Mouse (Mus musculus): ENCODE results near the gene Spdye4a.
A peak's percentile ranks its signal among the peaks of the same experiment; 100 is the strongest.
"Not testable (repeated sequence)": the region's sequence is repeated elsewhere in the genome, so short reads cannot be mapped to it uniquely, and the experiment has no call there.

The Spdye4a gene

DNA sequence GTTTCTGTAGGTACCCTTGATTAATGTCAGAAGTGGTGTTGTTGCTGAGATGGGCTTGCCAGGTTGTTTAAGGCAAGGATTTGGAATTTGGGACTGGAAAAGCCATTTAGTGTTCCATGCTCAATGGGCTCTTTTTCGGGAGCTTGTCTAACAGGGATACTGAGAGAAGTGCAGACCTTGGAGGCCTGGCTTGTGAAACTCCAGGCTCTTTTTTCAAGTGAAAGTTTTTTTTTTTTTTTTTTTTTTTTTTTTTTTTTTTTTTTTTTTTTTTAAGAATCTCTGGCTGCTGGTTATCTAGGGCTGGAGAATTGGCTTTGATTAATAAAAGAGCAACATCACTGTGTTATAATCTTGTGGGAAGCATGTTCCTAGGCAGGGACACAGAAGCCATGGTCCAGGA, 4.4 kb downstream of the Spdye4a start:
- no peak for DNase-seq

DNA sequence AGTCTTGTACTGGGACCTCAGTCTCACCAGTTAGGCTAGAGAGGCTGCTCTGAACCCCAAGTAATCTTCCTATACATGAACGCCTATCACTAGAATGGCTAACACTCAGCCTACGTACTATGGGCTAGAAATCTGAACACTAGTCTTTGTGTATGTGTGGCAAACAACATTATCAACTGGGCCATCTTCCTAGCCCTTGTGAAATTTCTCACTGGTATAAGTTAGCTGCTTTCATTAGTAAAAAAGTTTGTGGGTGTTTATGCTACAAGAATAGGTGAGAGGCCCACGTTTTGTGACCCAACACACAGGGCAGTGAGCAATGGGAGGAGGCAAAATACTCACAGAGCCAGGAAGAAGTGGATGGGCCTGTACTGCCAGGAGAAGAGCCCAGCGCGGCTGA, 5.7 kb downstream of the Spdye4a start:
- DNase-seq = no peak

DNA sequence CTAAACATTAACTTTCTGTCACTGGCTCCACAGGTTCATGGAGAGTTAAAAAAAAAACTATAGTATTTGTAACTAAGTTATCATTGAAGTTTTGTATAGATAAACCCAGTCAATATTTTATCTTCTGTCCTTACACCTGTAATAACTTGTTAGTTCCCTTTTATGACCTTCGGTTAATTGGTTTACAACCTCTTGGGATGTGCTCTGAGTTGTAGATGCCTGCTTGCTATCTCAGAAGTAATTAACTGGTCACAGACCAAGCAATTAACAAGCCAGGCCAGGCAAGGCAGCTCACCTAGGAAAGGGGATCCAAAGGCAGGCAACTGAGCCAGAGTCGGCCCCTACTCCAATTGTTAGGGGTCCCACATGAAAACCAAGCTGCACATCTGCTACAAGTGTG, 12.9 kb downstream of the Spdye4a start:
- no peak for DNase-seq

DNA sequence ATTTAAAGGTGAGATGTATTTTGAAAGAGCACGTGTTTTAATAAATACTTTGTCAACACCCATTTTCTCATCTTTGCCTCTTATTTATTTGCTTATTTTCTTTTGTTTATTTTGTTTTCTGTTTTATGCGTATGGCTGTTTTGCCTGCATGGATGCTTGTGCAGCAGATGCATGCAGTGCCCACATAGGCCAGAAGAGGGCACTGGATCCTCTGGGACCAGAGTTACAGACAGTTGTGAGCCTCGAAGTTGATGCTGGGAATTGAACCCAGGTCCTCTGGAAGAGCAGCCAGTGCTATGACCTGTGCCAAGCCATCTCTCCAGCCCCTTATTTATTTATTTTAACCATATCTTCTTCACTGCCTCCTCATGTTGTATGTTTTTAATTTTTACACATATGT, 21.7 kb downstream of the Spdye4a start:
- DNase-seq = peak; percentile 10

DNA sequence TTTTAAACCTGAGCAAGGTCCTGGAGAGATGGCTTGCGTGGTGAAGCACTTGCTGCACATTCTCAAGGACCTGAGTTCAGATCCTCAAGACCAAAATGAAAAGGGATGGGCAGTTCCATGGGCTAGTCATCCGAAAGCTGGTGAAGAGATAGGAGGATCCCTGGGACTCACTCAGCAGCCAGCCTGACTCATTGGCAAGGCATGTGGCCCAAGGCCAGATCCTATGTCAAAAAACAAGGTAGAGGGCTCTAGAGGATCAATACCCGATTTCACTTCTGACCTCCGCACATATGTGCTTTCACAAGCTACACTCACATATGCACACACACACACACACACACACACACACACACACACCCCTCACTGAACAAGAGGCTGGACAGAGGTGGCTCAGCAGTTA, 30.2 kb downstream of the Spdye4a start:
- DNase-seq = no peak

DNA sequence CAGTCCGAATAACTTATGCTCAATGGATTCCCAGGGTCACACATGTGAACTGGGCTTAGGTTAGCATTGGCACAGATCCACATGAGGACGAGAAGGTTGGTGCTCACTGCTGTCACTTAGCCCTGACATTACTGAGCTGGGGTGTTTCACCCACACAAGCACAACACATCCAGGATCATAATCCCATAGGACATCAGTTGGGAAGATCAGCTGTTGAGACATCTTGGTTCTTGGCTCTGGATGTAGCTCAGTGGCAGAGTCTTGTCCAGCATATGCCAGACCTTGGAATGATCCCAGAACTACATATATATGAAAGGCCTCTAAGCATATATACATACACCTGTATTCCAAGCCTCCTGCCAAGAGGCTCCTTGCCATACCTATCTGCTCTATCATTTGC, 31.5 kb downstream of the Spdye4a start:
- no peak for DNase-seq

DNA sequence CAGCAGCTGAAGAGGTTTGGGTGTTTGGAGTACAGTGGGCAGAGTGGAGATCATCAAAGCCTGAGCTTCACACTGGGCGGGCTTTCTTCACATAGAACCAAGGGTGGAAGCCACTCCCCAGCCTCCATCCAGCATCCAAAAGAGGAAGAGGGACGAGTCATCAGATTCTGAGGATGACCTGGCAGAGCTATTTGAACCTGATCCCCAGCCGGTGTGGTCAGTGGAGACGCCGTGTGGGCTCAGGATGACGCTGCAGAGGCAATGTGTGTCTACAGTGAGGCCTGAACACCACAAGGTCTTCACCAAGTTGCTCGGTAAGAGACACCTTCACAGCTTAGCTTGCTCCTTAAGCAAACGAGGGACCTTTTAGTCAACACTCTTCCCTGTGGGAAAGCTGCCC, 31.9 kb downstream of the Spdye4a start:
- DNase-seq = not testable (repeated sequence)

DNA sequence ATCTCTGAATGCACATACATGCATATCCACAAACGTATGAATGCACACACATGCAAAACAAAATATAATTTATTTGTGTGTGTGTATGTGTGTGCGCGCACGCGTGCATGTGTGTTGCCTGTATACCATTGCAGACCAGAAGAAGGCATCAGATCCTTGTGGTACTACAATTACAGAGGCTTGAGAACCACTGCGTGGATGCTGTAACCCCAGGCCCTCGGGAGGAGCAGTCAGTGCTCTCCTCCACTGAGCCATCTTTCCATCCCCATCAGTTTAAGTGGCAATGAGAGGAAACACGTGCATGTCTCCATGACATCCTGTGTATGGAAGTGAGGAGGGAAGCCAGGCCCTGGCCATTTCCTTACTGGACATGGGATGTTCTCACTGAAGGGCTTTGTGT, 33.9 kb downstream of the Spdye4a start:
- DNase-seq = no peak

DNA sequence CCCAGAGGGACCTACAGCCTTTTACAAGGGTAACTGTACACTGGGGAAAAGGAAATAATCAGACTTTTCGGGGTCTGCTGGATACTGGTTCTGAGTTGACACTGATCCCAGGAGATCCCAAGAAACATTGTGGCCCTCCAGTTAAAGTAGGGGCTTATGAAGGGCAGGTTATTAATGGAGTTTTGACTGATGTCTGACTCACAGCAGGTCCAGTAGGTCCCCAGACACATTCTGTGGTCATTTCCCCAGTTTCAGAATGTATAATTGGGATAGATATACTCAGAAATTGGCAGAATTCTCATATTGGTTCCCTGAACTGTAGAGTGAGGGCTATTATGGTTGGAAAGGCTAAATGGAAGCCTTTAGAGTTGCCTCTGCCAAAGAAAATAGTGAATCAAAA, 38.7 kb downstream of the Spdye4a start:
- not testable (repeated sequence) for DNase-seq

DNA sequence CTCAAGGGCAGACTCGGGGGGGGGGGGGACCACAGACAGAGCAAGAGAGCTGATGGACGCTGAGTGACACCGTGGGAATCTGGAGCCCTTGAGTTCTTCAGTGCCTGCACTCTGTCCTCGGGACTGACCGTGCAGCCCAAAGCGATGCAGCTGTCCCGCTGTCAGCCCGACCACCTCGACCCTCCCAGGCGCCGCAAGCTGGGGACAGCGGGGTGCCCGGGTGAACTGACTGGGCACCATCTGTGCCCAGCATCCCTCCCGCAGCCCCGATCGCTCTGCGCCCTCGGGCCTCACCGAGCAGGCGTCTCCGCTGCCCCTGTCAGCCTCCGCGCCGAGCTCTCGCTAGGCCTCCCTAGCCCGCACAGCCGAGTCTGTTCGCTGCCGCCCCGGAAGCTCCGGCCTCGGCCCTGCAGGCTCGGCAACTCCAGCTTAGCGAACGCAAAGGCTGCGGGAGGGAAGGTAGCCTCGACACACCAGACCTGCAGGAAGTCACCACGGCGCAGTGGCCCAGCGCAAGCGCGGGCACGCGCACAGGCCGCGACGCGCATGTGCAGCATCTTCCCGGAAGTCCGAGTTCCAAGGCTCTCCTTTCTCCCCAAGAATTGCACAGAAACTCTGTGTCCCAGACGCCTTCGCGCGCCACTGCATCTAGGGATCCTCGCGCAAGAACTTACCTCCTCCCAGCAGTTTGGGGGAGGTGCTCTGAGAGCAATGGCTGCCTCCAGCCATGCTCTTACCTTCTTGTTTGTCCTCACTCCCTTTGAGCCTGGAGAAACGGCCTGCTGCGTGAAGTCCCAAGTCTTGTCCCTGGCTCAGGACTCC, 46.2 kb downstream of the Spdye4a start, which contains the start of the genes Rbak and Spdye4b:
Gene Rbak (minus strand): TSS at position 521 of the 822 bp plus-strand sequence.
Gene Spdye4b (plus strand): TSS at position 763 of the 822 bp plus-strand sequence.
- DNase-seq = peak; percentile 97

DNA sequence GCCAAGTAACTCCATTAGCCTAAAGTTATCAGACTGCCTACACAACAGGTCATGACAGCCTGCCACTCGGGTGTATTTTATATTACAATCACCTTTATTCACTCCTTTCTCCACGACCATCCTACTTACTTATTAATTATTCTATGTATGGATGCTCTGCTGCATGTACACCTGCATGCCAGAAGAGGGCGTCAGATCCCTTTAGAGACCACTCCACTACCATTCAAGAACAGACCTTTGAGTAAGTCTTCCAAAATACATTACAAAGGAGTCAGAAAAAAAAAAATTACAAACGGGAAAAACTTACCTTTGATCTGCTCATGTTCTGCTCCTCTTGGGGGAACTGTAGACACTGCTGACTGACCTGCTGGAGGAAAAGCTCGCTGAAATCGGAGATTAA, 47.5 kb downstream of the Spdye4a start:
- no peak for DNase-seq

DNA sequence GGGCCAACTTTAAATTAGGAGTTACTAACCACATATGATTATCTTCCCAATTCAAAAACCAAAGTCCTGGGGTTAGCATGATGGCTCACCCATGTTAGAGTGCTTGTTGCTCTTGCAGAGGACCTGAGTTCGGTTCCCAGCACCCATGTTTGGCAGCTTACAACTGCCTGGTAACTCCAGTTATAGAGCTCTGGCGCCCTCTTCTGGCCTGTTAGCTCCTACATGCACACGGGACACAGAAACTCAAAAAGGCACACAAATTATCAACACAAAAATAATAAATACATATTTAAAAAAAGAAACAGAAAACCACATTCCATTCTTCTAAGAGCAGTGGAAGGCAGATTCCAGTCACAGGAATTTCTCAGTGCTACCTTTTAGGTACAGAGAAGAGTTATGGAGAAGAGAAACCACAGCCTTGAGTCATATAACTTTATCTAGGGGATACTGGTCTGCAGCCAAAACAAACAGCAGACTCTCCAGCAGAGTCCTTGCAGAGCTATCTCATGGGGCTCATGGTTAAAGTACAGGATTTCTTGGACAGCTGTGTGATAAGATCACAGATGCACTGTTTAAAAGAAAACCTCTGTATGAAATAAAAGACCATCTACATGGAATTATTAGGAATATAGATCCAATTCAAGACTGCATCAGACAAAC, 49.0 kb downstream of the Spdye4a start:
- DNase-seq = no peak

DNA sequence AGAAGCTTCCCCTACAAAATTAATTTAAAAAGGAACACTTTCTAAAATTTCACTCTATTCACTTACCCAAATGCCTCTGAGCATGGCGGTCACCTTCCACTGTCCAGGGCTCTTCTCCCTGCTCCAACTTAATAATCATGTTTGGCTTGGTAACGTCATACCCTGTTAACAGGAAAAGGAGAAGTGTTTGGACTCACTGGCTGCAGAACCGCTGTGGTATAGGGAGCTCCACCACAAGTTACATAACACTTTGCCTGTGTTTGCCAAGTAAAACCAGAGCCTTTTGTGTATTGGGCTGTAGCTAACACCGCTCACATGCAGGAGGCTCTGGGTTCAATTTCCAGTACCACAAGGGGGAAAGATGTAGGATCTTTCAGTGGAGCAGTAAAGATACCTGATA, 50.7 kb downstream of the Spdye4a start:
- peak; percentile 21 for DNase-seq

Measured in lung, postnatal 36 days (tissue).